Mouse (Mus musculus): ENCODE data around the gene Tmem131l. TPM values are rescaled to one million over a fixed set of nuclear protein-coding genes. Genes with fewer than 3 reads are reported as not detected.

The Tmem131l gene
- total and polyA plus RNA-seq, 3 experiments = 9.6 to 39.6 TPM; not detected in 1

- H3K9me3 ChIP-seq (replicated peaks; ENCODE audit: insufficient read depth, low read length) = no peaks in the 10 kb centered on the region
- no peak overlapping the region for H3K4me3 ChIP-seq (ENCODE audit: control insufficient read depth in 1 of 2, insufficient read depth in 1 of 2, low read depth in 2 of 2, low read length in 2 of 2)
- no peaks in the 10 kb centered on the region for H3K79me2 ChIP-seq (ENCODE audit: control insufficient read depth, insufficient read depth, low read length, poor library complexity)
- H3K4me1 ChIP-seq (ENCODE audit: control insufficient read depth in 1 of 2, insufficient read depth in 2 of 2, low read length in 2 of 2) = no peaks in the 10 kb centered on the region
- H3K27ac ChIP-seq (ENCODE audit: control insufficient read depth, low read depth, low read length) = no peak overlapping the region
- no peaks in the 10 kb centered on the region for H3K27me3 ChIP-seq (ENCODE audit: control insufficient read depth in 1 of 2, insufficient read depth in 2 of 2, low read length in 2 of 2)
- no peak for DNase-seq (ENCODE audit: low read depth, low spot score)
- peaks cover 0 to 5% of the 10 kb centered on the region in 2 experiments; a peak in 2 of 4 replicates for H3K36me3 ChIP-seq (ENCODE audit: control insufficient read depth in 1 of 2, insufficient read depth in 2 of 2, low read length in 2 of 2)
- no peak overlapping the region for H3K9ac ChIP-seq (ENCODE audit: control insufficient read depth, low read depth, low read length, poor library complexity, severe bottlenecking)
- TF ChIP-seq RCOR1 (IDR thresholded peaks at IDR 0.05; ENCODE audit: low read depth, low read length) = no peak
- TF ChIP-seq TBP (IDR thresholded peaks at IDR 0.05; ENCODE audit: low read depth, low read length) = no peak
- no peak for TF ChIP-seq RAD21 (IDR thresholded peaks at IDR 0.05; ENCODE audit: low read depth, low read length)
- no peak for TF ChIP-seq SMC3 (IDR thresholded peaks at IDR 0.05; ENCODE audit: low read depth, low read length)
- no peak for TF ChIP-seq POLR2AphosphoS2 (IDR thresholded peaks at IDR 0.05; ENCODE audit: low read length)
- no peak for TF ChIP-seq BHLHE40 (IDR thresholded peaks at IDR 0.05; ENCODE audit: borderline replicate concordance, low read depth, low read length)
- TF ChIP-seq TAL1 (IDR thresholded peaks at IDR 0.05; ENCODE audit: low read length) = no peak
- no peak for TF ChIP-seq GATA1 (IDR thresholded peaks at IDR 0.05; ENCODE audit: low read depth, low read length)
- no peak for TF ChIP-seq ZNF384 (IDR thresholded peaks at IDR 0.05; ENCODE audit: low read depth, low read length)
These were observed 98.1 kb downstream of the Tmem131l start for GRCm38 (mm10) chr3:83941921-83942320.

GRCm38 (mm10) chr3:83938871-83939270 is 101.1 kb downstream of the Tmem131l start:
- no peak overlapping the region for H3K4me3 ChIP-seq (ENCODE audit: control insufficient read depth in 1 of 2, insufficient read depth in 1 of 2, low read depth in 2 of 2, low read length in 2 of 2)
- no peaks in the 10 kb centered on the region for H3K9me3 ChIP-seq (replicated peaks; ENCODE audit: insufficient read depth, low read length)
- H3K27ac ChIP-seq (ENCODE audit: control insufficient read depth, low read depth, low read length) = no peak overlapping the region
- no peak overlapping the region for H3K9ac ChIP-seq (ENCODE audit: control insufficient read depth, low read depth, low read length, poor library complexity, severe bottlenecking)
- no peak for DNase-seq (ENCODE audit: low read depth, low spot score)
- TF ChIP-seq MYC (IDR thresholded peaks at IDR 0.05; ENCODE audit: low read depth, low read length) (no peak), POLR2AphosphoS2 (IDR thresholded peaks at IDR 0.05; ENCODE audit: low read length) (no peak), MEF2A (IDR thresholded peaks at IDR 0.05; ENCODE audit: extremely low read depth, insufficient replicate concordance, low read depth, low read length, poor library complexity, severe bottlenecking) (no peak), RAD21 (IDR thresholded peaks at IDR 0.05; ENCODE audit: low read depth, low read length) (no peak), HCFC1 (IDR thresholded peaks at IDR 0.05; ENCODE audit: low read depth, low read length) (no peak), CHD1 (IDR thresholded peaks at IDR 0.05; ENCODE audit: low read depth, low read length) (no peak)
- no peaks in the 10 kb centered on the region for H3K4me1 ChIP-seq (ENCODE audit: control insufficient read depth in 1 of 2, insufficient read depth in 2 of 2, low read length in 2 of 2)
- no peaks in the 10 kb centered on the region for H3K27me3 ChIP-seq (ENCODE audit: control insufficient read depth in 1 of 2, insufficient read depth in 2 of 2, low read length in 2 of 2)
- peaks cover 0 to 5% of the 10 kb centered on the region in 2 experiments; a peak in 2 of 4 replicates for H3K36me3 ChIP-seq (ENCODE audit: control insufficient read depth in 1 of 2, insufficient read depth in 2 of 2, low read length in 2 of 2)
- no peaks in the 10 kb centered on the region for H3K79me2 ChIP-seq (ENCODE audit: control insufficient read depth, insufficient read depth, low read length, poor library complexity)

- no peak for DNase-seq (ENCODE audit: low read depth, low spot score)
- Histone ChIP-seq H3K4me1 (ENCODE audit: control insufficient read depth in 1 of 2, insufficient read depth in 2 of 2, low read length in 2 of 2) (no peaks in the 10 kb centered on the region), H3K36me3 (ENCODE audit: control insufficient read depth in 1 of 2, insufficient read depth in 2 of 2, low read length in 2 of 2) (peaks cover 0 to 5% of the 10 kb centered on the region in 2 experiments; a peak in 1 of 4 replicates), H3K4me3 (ENCODE audit: control insufficient read depth in 1 of 2, insufficient read depth in 1 of 2, low read depth in 2 of 2, low read length in 2 of 2) (no peak overlapping the region), H3K9me3 (replicated peaks; ENCODE audit: insufficient read depth, low read length) (no peaks in the 10 kb centered on the region), H3K9ac (ENCODE audit: control insufficient read depth, low read depth, low read length, poor library complexity, severe bottlenecking) (no peak overlapping the region), H3K27me3 (ENCODE audit: control insufficient read depth in 1 of 2, insufficient read depth in 2 of 2, low read length in 2 of 2) (no peaks in the 10 kb centered on the region), H3K79me2 (ENCODE audit: control insufficient read depth, insufficient read depth, low read length, poor library complexity) (no peaks in the 10 kb centered on the region), H3K27ac (ENCODE audit: control insufficient read depth, low read depth, low read length) (no peak overlapping the region)
- TF ChIP-seq CHD1 (IDR thresholded peaks at IDR 0.05; ENCODE audit: low read depth, low read length) (no peak), USF1 (IDR thresholded peaks at IDR 0.05; ENCODE audit: low read depth, low read length) (no peak), NRF1 (IDR thresholded peaks at IDR 0.05; ENCODE audit: insufficient read depth, low read depth, low read length, poor library complexity, severe bottlenecking) (no peak), KAT2A (conservative IDR thresholded peaks at IDR 0.05; ENCODE audit: low read depth, low read length) (no peak), TBP (IDR thresholded peaks at IDR 0.05; ENCODE audit: low read depth, low read length) (no peak), MAZ (IDR thresholded peaks at IDR 0.05; ENCODE audit: low read depth, low read length) (no peak), SIN3A (IDR thresholded peaks at IDR 0.05; ENCODE audit: low read length) (no peak), MAFK (IDR thresholded peaks at IDR 0.05; ENCODE audit: borderline replicate concordance, low read depth, low read length) (no peak), POLR2AphosphoS5 (IDR thresholded peaks at IDR 0.05; ENCODE audit: borderline replicate concordance, low read depth, low read length) (no peak), CTCF (IDR thresholded peaks at IDR 0.05 in 2 of 3, conservative IDR thresholded peaks at IDR 0.05 in 1 of 3; ENCODE audit: control insufficient read depth in 1 of 3, insufficient read depth in 1 of 3, low read depth in 2 of 3, low read length in 3 of 3, poor library complexity in 1 of 3, severe bottlenecking in 1 of 3) (no peak), RCOR1 (IDR thresholded peaks at IDR 0.05; ENCODE audit: low read depth, low read length) (no peak)
These were observed 105.5 kb downstream of the Tmem131l start for GRCm38 (mm10) chr3:83934514-83934913.

Measured in MEL (cell line).